Mouse (Mus musculus): ENCODE data around the gene Abcb8. TPM values are rescaled to one million over a fixed set of nuclear protein-coding genes. Genes with fewer than 3 reads are reported as not detected.

Abcb8 gene
- polyA plus RNA-seq, 1 experiment from 2014 or later = 45.3 TPM

GRCm38 (mm10) chr5:24453985-24454303, 60.5 kb downstream of the Abcb8 start:
- DNase-seq (no peak), ATAC-seq (ENCODE audit: low FRiP score, low TSS enrichment) (no peak)
- peaks cover 39% of the 10 kb centered on the region for H3K4me1 ChIP-seq (ENCODE audit: control insufficient read depth, insufficient read depth, low read length)
- H3K27me3 ChIP-seq (ENCODE audit: control insufficient read depth, insufficient read depth, low read length) = no peaks in the 10 kb centered on the region
- H3K4me3 ChIP-seq (replicated peaks; ENCODE audit: low read depth, low read length) = peak overlapping the region; percentile 85
- peak overlapping the region; percentile 93 for H3K27ac ChIP-seq (replicated peaks; ENCODE audit: low read depth, low read length)
- no peaks in the 10 kb centered on the region for H3K9me3 ChIP-seq (ENCODE audit: control insufficient read depth, low read length)
- peak overlapping the region; percentile 93 for H3K9ac ChIP-seq (replicated peaks; ENCODE audit: low read length)
- 5% methylated on average over 2 of the region's 2 CpGs for WGBS
- H3K4me2 ChIP-seq (ENCODE audit: low read length) = peak overlapping the region; percentile 88
- no peaks in the 10 kb centered on the region for H3K36me3 ChIP-seq (ENCODE audit: control insufficient read depth, insufficient read depth, low read length)

DNA sequence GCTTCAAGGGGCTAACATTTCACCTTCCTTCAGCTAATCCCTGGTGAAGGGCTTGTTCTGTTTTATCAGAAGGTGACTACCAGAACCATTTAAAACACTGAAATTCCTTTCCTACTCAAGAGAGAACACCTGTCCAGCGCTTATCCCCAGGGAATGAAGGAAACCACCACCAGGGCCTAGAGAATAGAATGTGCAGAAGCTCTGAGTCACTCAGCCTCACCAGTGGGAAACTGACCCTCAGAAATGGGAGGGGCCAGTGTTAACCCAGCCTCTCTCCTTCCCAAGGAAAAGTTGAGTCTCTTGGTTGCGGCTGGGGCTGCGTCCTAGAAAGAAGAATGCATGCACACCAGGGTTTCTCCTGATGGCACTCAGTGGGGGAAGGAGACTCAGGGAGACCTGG, 61.6 kb downstream of the Abcb8 start:
- Histone ChIP-seq H3K4me1 (ENCODE audit: control insufficient read depth, insufficient read depth, low read length) (peaks cover 39% of the 10 kb centered on the region), H3K27me3 (ENCODE audit: control insufficient read depth, insufficient read depth, low read length) (no peaks in the 10 kb centered on the region), H3K4me2 (ENCODE audit: low read length) (peak overlapping the region; percentile 88), H3K9me3 (ENCODE audit: control insufficient read depth, low read length) (no peaks in the 10 kb centered on the region), H3K9ac (replicated peaks; ENCODE audit: low read length) (peak overlapping the region; percentile 13), H3K4me3 (replicated peaks; ENCODE audit: low read depth, low read length) (no peak overlapping the region), H3K27ac (replicated peaks; ENCODE audit: low read depth, low read length) (0 out of 2 replicates have a peak overlapping the region, but pooled peaks have one; percentile 6), H3K36me3 (ENCODE audit: control insufficient read depth, insufficient read depth, low read length) (no peaks in the 10 kb centered on the region)
- 65% methylated on average over 3 of the region's 3 CpGs for WGBS
- ATAC-seq (ENCODE audit: low FRiP score, low TSS enrichment) = no peak
- DNase-seq = no peak

DNA sequence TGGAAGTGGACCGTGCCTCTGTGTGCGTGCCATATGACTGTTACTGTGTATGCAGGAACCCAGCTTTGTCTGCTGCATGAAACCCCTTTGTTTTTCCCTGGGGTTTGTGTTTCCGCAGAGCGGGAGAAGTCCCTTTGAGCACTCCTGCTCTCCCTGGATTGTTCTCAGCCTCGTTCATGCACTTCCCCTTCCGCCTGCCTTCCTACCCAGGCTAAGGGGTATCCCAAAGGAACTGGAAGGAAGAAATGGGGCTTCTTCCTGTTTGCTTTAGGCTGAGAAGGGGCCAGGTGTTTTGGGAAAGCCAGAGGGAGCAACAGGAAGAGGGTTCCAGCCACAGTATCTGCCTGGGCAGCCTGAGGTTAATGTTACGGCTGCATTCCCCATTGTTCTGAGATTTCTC, 62.1 kb downstream of the Abcb8 start:
- Histone ChIP-seq H3K27me3 (ENCODE audit: control insufficient read depth, insufficient read depth, low read length) (no peaks in the 10 kb centered on the region), H3K9me3 (ENCODE audit: control insufficient read depth, low read length) (no peaks in the 10 kb centered on the region), H3K4me3 (replicated peaks; ENCODE audit: low read depth, low read length) (0 out of 2 replicates have a peak overlapping the region, but pooled peaks have one; percentile 2), H3K27ac (replicated peaks; ENCODE audit: low read depth, low read length) (0 out of 2 replicates have a peak overlapping the region, but pooled peaks have one; percentile 6), H3K4me1 (ENCODE audit: control insufficient read depth, insufficient read depth, low read length) (peaks cover 39% of the 10 kb centered on the region), H3K9ac (replicated peaks; ENCODE audit: low read length) (peak overlapping the region; percentile 13), H3K4me2 (ENCODE audit: low read length) (peak overlapping the region; percentile 88), H3K36me3 (ENCODE audit: control insufficient read depth, insufficient read depth, low read length) (0 out of 2 replicates have a peak, but pooled peaks cover 3% of the 10 kb centered on the region)
- no peak for DNase-seq
- whole genome bisulfite sequencing = 51% methylated on average over 7 of the region's 7 CpGs
- no peak for ATAC-seq (ENCODE audit: low FRiP score, low TSS enrichment)

Other genes starting within 250 kb of the Abcb8 start
- 13.0 and 17.0 TPM in 2 replicates for gene Nupl2, start 228.7 kb upstream of the Abcb8 start, polyA plus RNA-seq (2014; fragmentation: Nextera tagmentation; extraction: Ambion mirVana)
- 10.2 and 13.1 TPM in 2 replicates for gene Kcnh2, start 42.1 kb upstream of the Abcb8 start, polyA plus RNA-seq (2014; fragmentation: Nextera tagmentation; extraction: Ambion mirVana)
- 5.1 and 7.0 TPM in 2 replicates for gene Nos3, start 28.9 kb upstream of the Abcb8 start, polyA plus RNA-seq (2014; fragmentation: Nextera tagmentation; extraction: Ambion mirVana)
- gene Atg9b, start 1.5 kb upstream of the Abcb8 start, polyA plus RNA-seq (2014; fragmentation: Nextera tagmentation; extraction: Ambion mirVana) = 0.72 and 1.0 TPM in 2 replicates
- not detected in 2 replicates for gene Asic3, start 19.7 kb downstream of the Abcb8 start, polyA plus RNA-seq (2014; fragmentation: Nextera tagmentation; extraction: Ambion mirVana)
- gene Cdk5, start 29.9 kb downstream of the Abcb8 start, polyA plus RNA-seq (2014; fragmentation: Nextera tagmentation; extraction: Ambion mirVana) = 110 and 136 TPM in 2 replicates
- gene Slc4a2, start 30.2 kb downstream of the Abcb8 start, polyA plus RNA-seq (2014; fragmentation: Nextera tagmentation; extraction: Ambion mirVana) = 14.8 TPM in 2 replicates
- 91.8 and 105 TPM in 2 replicates for gene Fastk, start 51.6 kb downstream of the Abcb8 start, polyA plus RNA-seq (2014; fragmentation: Nextera tagmentation; extraction: Ambion mirVana)
- gene Tmub1, start 54.2 kb downstream of the Abcb8 start, polyA plus RNA-seq (2014; fragmentation: Nextera tagmentation; extraction: Ambion mirVana) = 51.0 and 64.1 TPM in 2 replicates
- 65.1 and 79.0 TPM in 2 replicates for gene Agap3, start 58.5 kb downstream of the Abcb8 start, polyA plus RNA-seq (2014; fragmentation: Nextera tagmentation; extraction: Ambion mirVana)
- 0.05 and 0.12 TPM in 2 replicates for gene Gbx1, start 133.5 kb downstream of the Abcb8 start, polyA plus RNA-seq (2014; fragmentation: Nextera tagmentation; extraction: Ambion mirVana)
- 0.09 and 0.12 TPM in 2 replicates for gene Asb10, start 147.3 kb downstream of the Abcb8 start, polyA plus RNA-seq (2014; fragmentation: Nextera tagmentation; extraction: Ambion mirVana)
- not detected in 2 replicates for gene 4931409K22Rik, start 163.1 kb downstream of the Abcb8 start, polyA plus RNA-seq (2014; fragmentation: Nextera tagmentation; extraction: Ambion mirVana)
- gene Abcf2, start 183.8 kb downstream of the Abcb8 start, polyA plus RNA-seq (2014; fragmentation: Nextera tagmentation; extraction: Ambion mirVana) = 79.3 and 88.1 TPM in 2 replicates
- 12.4 and 19.4 TPM in 2 replicates for gene Chpf2, start 193.1 kb downstream of the Abcb8 start, polyA plus RNA-seq (2014; fragmentation: Nextera tagmentation; extraction: Ambion mirVana)
- 158 and 199 TPM in 2 replicates for gene Smarcd3, start 230.7 kb downstream of the Abcb8 start, polyA plus RNA-seq (2014; fragmentation: Nextera tagmentation; extraction: Ambion mirVana)